Mouse (Mus musculus): Measurements from ENCODE around the gene Pianp. TPM values are rescaled to one million over a fixed set of nuclear protein-coding genes. Genes with fewer than 3 reads are reported as not detected.

Pianp gene
- polyA plus RNA-seq, 1 experiment from 2014 or later, result 47.8 TPM

GRCm38 (mm10) chr6:125049678-125050077 is 53.2 kb downstream of the Pianp start, which contains the start of gene Acrbp:
TSS of gene Acrbp (plus strand) at chr6:125049689.
- H3K9ac ChIP-seq, result no peak within 1 kb of the TSS
- no peak within 1 kb of the TSS for H3K27ac ChIP-seq

GRCm38 (mm10) chr6:125051237-125051636 is 54.7 kb downstream of the Pianp start:
- ATAC-seq (ENCODE audit: low FRiP score) (no peak), DNase-seq (ENCODE audit: low spot score) (no peak)
- Histone ChIP-seq H3K4me2 (replicated peaks) (no peak overlapping the region), H3K36me3 (replicated peaks; ENCODE audit: control insufficient read depth, insufficient read depth) (peaks cover 87% of the 10 kb centered on the region), H3K27me3 (ENCODE audit: control insufficient read depth, insufficient read depth, low read length) (no peaks in the 10 kb centered on the region), H3K9me3 (ENCODE audit: control insufficient read depth, low read length) (no peaks in the 10 kb centered on the region), H3K9ac (no peak overlapping the region), H3K4me1 (replicated peaks; ENCODE audit: control insufficient read depth, insufficient read depth, low read length) (no peaks in the 10 kb centered on the region), H3K27ac (no peak overlapping the region), H3K4me3 (replicated peaks; ENCODE audit: low read length) (no peak overlapping the region)
- WGBS, result 75% methylated on average over 5 of the region's 5 CpGs

More at GRCm38 (mm10) chr6:125049678-125050077, 53.2 kb downstream of the Pianp start, which contains the start of gene Acrbp:
- Histone ChIP-seq H3K27me3 (ENCODE audit: control insufficient read depth, insufficient read depth, low read length) (no peaks in the 10 kb centered on the region), H3K4me2 (replicated peaks) (no peak within 1 kb of the TSS), H3K4me1 (replicated peaks; ENCODE audit: control insufficient read depth, insufficient read depth, low read length) (no peaks in the 10 kb centered on the region), H3K4me3 (replicated peaks; ENCODE audit: low read length) (no peak within 1 kb of the TSS), H3K9me3 (ENCODE audit: control insufficient read depth, low read length) (no peaks in the 10 kb centered on the region), H3K36me3 (replicated peaks; ENCODE audit: control insufficient read depth, insufficient read depth) (peaks cover 97% of the 10 kb centered on the region)
- DNase-seq (ENCODE audit: low spot score) (no peak), ATAC-seq (ENCODE audit: low FRiP score) (no peak)
- WGBS, result 40% methylated on average over 20 of the region's 20 CpGs

Other genes with a start within 250 kb of the Pianp start
- gene Gm45234, start 240.7 kb upstream of the Pianp start, polyA plus RNA-seq (2014; fragmentation: Nextera tagmentation; extraction: Ambion mirVana), result not detected in 2 replicates
- 25.9 and 26.0 TPM in 2 replicates for gene Atn1, start 240.2 kb upstream of the Pianp start, polyA plus RNA-seq (2014; fragmentation: Nextera tagmentation; extraction: Ambion mirVana)
- gene Eno2, start 227.0 kb upstream of the Pianp start, polyA plus RNA-seq (2014; fragmentation: Nextera tagmentation; extraction: Ambion mirVana), result 142 and 174 TPM in 2 replicates
- 3.7 and 6.4 TPM in 2 replicates for gene Lrrc23, start 217.0 kb upstream of the Pianp start, polyA plus RNA-seq (2014; fragmentation: Nextera tagmentation; extraction: Ambion mirVana)
- gene Spsb2, start 188.0 kb upstream of the Pianp start, polyA plus RNA-seq (2014; fragmentation: Nextera tagmentation; extraction: Ambion mirVana), result 5.2 and 6.6 TPM in 2 replicates
- 413 and 474 TPM in 2 replicates for gene Tpi1, start 182.4 kb upstream of the Pianp start, polyA plus RNA-seq (2014; fragmentation: Nextera tagmentation; extraction: Ambion mirVana)
- 180 and 182 TPM in 2 replicates for gene Usp5, start 167.2 kb upstream of the Pianp start, polyA plus RNA-seq (2014; fragmentation: Nextera tagmentation; extraction: Ambion mirVana)
- 29.3 and 36.2 TPM in 2 replicates for gene Cdca3, start 167.1 kb upstream of the Pianp start, polyA plus RNA-seq (2014; fragmentation: Nextera tagmentation; extraction: Ambion mirVana)
- 0.21 and 1.2 TPM in 2 replicates for gene Gnb3, start 156.4 kb upstream of the Pianp start, polyA plus RNA-seq (2014; fragmentation: Nextera tagmentation; extraction: Ambion mirVana)
- 13.3 and 17.6 TPM in 2 replicates for gene P3h3, start 138.9 kb upstream of the Pianp start, polyA plus RNA-seq (2014; fragmentation: Nextera tagmentation; extraction: Ambion mirVana)
- 16.6 and 17.6 TPM in 2 replicates for gene Gpr162, start 132.7 kb upstream of the Pianp start, polyA plus RNA-seq (2014; fragmentation: Nextera tagmentation; extraction: Ambion mirVana)
- gene Cd4, start 108.5 kb upstream of the Pianp start, polyA plus RNA-seq (2014; fragmentation: Nextera tagmentation; extraction: Ambion mirVana), result 0.27 and 0.35 TPM in 2 replicates
- gene Lag3, start 85.0 kb upstream of the Pianp start, polyA plus RNA-seq (2014; fragmentation: Nextera tagmentation; extraction: Ambion mirVana), result 2.1 and 2.8 TPM in 2 replicates
- gene Ptms, start 76.6 kb upstream of the Pianp start, polyA plus RNA-seq (2014; fragmentation: Nextera tagmentation; extraction: Ambion mirVana), result 674 and 707 TPM in 2 replicates
- gene Mlf2, start 65.3 kb upstream of the Pianp start, polyA plus RNA-seq (2014; fragmentation: Nextera tagmentation; extraction: Ambion mirVana), result 577 and 614 TPM in 2 replicates
- gene Cops7a, start 31.2 kb upstream of the Pianp start, polyA plus RNA-seq (2014; fragmentation: Nextera tagmentation; extraction: Ambion mirVana), result 92.4 and 93.1 TPM in 2 replicates
- 12.0 and 14.6 TPM in 2 replicates for gene Zfp384, start 12.5 kb downstream of the Pianp start, polyA plus RNA-seq (2014; fragmentation: Nextera tagmentation; extraction: Ambion mirVana)
- 112 and 113 TPM in 2 replicates for gene Ing4, start 43.1 kb downstream of the Pianp start, polyA plus RNA-seq (2014; fragmentation: Nextera tagmentation; extraction: Ambion mirVana)
- gene Acrbp, start 53.0 kb downstream of the Pianp start, polyA plus RNA-seq (2014; fragmentation: Nextera tagmentation; extraction: Ambion mirVana), result 17.1 and 18.7 TPM in 2 replicates
- gene Lpar5, start 71.2 kb downstream of the Pianp start, polyA plus RNA-seq (2014; fragmentation: Nextera tagmentation; extraction: Ambion mirVana), result 0.50 and 0.51 TPM in 2 replicates
- gene Chd4, start 99.3 kb downstream of the Pianp start, polyA plus RNA-seq (2014; fragmentation: Nextera tagmentation; extraction: Ambion mirVana), result 68.5 and 78.0 TPM in 2 replicates
- gene Nop2, start 135.2 kb downstream of the Pianp start, polyA plus RNA-seq (2014; fragmentation: Nextera tagmentation; extraction: Ambion mirVana), result 40.3 and 48.4 TPM in 2 replicates
- 18.2 and 19.0 TPM in 2 replicates for gene Iffo1, start 148.5 kb downstream of the Pianp start, polyA plus RNA-seq (2014; fragmentation: Nextera tagmentation; extraction: Ambion mirVana)
- 1,428 and 1,660 TPM in 2 replicates for gene Gapdh, start 169.8 kb downstream of the Pianp start, polyA plus RNA-seq (2014; fragmentation: Nextera tagmentation; extraction: Ambion mirVana)
- 40.1 and 40.7 TPM in 2 replicates for gene Ncapd2, start 195.0 kb downstream of the Pianp start, polyA plus RNA-seq (2014; fragmentation: Nextera tagmentation; extraction: Ambion mirVana)
- 140 and 142 TPM in 2 replicates for gene Mrpl51, start 195.1 kb downstream of the Pianp start, polyA plus RNA-seq (2014; fragmentation: Nextera tagmentation; extraction: Ambion mirVana)
- gene Vamp1, start 218.9 kb downstream of the Pianp start, polyA plus RNA-seq (2014; fragmentation: Nextera tagmentation; extraction: Ambion mirVana), result 12.6 and 15.8 TPM in 2 replicates
- 4.7 and 5.3 TPM in 2 replicates for gene Tapbpl, start 235.2 kb downstream of the Pianp start, polyA plus RNA-seq (2014; fragmentation: Nextera tagmentation; extraction: Ambion mirVana)
- gene Cd27, start 240.3 kb downstream of the Pianp start, polyA plus RNA-seq (2014; fragmentation: Nextera tagmentation; extraction: Ambion mirVana), result 0.86 and 1.2 TPM in 2 replicates

Data from hindbrain, embryonic 14.5 days (tissue).